Mouse (Mus musculus) urinary bladder, postnatal 14 days (tissue): ENCODE results near the gene Fam217b.

ENCODE experiments used
- DNase-seq: peaks from one replicate; pipeline ENCODE4 v3.0.0; 2021; ENCODE audit warnings: low spot score

The Fam217b gene

DNA sequence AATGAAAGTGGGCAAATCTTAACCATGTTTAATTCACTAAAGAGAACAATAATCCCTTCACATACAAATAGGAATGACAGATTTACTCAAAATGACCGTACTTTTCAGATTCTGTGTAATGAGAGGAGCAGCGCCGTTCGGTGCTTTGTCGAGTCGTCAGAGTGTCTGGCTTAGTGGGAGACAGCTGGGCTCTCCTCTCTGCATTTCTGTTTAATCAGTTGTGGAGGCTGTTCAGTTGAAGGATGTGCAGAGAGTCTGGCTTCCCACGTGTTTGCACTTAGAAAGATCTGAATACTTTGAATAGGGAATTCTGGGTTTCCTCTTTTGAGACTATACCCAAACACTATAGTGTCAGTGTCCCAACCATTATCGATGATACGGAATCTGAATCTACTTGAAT is 23.0 kb downstream of the Fam217b start:
- no peak for DNase-seq

DNA sequence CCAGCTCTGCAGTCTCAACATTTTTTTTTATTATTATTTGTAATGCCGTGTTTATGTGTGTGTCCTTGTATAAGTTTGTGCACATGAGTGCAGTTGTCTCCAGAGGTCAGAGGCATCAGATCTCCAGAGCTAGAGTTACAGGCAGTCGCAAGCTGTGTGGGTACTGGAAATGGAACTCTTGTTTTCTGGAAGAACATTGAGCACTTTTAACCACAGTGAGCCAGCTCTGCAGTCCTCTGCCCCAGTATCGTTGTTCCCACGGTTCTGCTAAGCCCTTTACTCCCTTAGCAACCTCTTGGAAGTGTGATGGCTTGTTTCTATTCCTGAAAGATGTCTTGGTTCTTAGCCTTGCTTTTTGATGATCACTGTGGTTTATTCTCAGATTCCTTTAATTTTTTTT is 35.1 kb downstream of the Fam217b start:
- DNase-seq = no peak

DNA sequence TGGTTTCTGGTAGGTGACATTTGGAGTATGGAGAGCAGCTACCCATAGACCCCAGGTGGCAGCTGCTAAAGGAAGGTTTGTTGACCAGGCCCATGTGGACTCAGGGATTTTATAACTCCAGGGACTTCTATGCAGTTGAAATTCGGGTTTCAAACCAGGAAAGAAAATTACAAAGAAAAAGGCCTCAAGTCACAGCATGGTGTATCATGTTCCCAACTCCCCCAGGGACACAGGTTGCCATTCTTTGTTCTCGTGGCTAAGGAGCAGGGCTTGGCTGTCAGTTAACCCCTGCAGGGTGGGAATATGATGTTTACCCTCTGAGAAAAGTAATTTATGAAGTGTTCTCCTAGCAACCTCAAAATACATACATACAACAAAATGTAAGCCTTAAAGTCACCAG is 35.9 kb downstream of the Fam217b start:
- DNase-seq = no peak

DNA sequence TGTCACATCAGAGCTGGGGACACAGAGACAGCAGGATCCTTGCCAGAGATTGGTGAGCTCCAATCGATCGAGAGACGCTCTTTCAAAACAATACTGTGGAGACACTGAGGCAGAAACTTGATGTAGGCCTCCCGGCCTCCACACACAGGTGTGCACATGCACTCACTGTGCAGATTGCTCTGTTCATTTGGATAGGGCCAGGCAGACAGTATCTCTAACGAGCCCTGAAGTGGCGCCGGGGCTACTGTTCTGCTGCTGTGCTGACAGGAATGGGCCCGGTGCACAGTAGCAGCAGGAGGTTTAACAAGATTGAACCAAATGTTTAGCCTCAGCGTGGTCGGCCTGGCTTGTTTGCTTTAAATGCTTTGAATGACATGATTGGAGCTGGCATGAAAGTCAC is 36.6 kb downstream of the Fam217b start:
- no peak for DNase-seq

DNA sequence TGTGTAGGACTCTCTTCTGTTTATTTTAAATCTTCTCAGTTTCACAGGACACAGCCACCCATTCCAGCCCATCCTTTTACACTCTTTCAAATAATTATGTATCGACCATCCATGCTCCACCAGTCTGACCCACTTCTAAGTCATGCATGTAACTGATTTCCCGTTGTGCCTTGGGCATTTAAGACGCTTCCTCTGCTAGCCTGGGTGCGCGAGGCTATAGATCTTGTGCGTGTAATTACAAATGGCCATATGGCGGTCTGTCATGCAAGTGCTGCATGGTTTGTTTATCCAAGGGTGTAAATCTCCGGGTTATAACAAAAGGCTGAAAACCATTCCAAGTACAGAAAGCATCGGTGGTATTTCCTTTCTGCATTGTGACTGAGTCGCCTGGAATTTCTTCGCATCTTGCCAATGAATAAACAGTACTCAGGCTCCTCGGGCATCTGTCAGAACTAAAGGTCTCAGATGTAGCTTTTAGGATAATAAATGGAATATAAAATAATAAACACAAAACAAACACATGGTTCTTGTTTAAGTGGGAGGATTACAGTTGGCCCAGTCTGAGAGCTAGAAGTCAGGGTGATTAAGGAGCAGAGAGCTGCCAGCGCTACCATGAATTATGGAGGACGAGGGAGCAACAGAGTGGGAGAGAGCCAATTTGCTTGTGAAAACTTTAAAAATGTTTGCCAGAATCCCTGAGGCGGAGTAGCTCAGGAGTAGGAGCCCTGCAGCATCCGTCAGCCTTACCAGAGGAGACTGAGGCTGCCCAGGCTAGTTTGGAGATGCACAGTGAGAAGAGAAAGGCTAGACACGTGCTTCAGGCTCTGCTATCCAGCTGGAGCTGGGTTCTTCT is 40.6 kb downstream of the Fam217b start:
- DNase-seq = peak; percentile 24

DNA sequence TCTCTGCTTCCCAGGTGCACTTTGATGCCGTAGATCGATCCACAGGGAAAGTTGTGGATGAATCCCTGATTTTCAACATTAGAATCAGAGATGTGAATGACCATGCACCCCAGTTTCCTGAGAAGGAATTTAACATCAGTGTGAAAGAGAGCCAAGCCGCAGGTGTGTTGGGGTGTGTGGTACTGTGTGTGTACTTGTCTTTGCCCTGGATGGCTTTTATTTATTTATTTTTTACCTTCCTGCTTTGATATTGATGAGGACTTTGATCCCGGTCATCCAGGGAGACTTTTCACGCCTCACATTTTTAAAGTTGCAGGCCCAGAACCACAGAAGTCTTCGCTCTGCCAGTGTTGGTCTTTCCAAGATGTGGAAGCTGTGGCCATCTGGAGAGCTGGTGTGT is 43.1 kb downstream of the Fam217b start:
- DNase-seq = no peak

DNA sequence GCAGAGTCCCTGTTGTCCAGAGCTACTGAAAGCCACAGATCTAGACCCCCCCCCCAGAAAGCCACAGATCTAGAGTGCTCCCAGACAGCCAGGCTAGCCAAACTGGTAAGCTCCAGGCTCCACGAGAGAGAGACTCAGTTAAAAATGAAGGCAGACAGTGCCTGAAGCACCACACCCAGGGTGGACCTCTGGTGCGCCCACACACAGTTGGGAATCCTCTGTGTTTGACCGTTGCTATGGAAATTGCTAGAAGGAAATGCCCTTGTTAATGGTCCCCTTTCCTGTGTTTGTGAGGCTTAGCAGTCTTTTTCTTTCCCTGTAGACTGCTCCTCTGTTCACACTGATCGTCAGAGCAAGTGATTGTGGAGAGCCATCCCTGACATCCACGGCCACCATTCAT is 46.0 kb downstream of the Fam217b start:
- no peak for DNase-seq

DNA sequence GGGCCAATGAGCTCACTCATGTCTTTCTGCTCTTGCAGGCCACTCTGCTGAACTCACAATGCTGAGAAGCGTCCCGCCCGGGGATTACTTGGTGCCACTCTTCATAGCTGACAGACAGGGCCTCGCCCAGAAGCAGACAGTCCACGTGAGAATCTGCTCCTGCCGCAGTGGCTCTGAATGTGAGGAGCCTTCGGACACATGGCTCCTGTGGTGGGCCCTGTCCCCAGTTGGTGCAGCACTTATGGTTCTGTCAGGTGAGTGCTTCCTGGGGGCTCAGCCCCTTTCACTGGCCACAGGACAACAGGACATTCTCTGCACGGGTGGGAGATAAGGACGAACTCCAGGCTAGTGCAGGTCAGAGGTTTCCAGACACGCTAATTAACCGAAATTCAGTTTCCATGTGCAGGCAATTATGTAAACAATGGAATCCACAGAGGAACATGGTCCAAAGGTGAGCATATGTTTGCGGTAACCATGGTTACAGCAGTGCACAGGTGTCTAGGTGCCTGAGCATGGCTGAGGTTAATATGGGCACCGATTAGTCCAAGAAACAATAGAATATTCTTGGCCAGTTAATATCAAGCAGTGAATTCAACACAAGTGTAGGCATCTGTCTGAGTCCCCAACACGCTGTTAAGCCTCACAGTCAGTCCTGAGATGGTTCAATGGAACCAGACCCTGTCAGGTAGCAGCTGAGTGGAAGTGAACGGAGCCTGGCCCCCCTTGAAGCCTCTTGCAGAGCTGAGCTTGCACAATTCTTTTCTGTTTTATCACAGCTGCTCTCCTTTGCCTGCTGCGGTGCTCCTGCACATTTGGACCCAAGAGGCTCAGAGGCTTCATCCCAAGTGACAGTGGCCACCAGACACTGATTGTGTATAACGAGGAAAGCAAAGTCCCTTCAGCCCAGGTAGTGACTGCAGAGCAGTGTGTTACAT is 57.5 kb downstream of the Fam217b start:
- no peak for DNase-seq

DNA sequence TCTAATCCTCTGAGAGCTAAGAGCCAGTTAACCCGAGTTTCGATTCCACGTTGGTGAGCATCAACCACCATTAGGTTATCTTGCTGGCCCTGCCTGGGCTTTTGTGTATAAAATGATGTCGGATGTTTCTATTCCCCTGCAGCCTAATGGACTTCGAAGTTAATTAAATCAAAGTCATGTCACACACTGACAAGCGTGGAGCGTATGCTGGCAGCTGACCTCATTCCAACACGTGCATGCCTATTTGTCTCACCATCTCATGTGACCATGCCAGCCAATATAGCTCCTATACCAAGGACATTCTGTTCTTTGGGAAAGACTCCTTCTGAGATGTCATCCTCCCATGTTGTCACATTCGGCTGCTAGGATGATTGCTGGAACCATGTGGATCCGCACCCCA is 59.6 kb downstream of the Fam217b start:
- no peak for DNase-seq
